Mouse (Mus musculus): ENCODE measurements around the gene Ugt1a7c.

- TF ChIP-seq HCFC1 (IDR thresholded peaks at IDR 0.05; ENCODE audit: low read depth, low read length) (no peak), MXI1 (IDR thresholded peaks at IDR 0.05; ENCODE audit: low read depth, low read length) (no peak), CHD1 (IDR thresholded peaks at IDR 0.05; ENCODE audit: low read depth, low read length) (no peak), ETS1 (IDR thresholded peaks at IDR 0.05; ENCODE audit: low read depth, low read length) (no peak), TCF12 (IDR thresholded peaks at IDR 0.05; ENCODE audit: low read depth, low read length) (no peak), EP300 (IDR thresholded peaks at IDR 0.05; ENCODE audit: low read depth in 1 of 2, low read length in 2 of 2) (no peak), CTCF (IDR thresholded peaks at IDR 0.05 in 2 of 3, conservative IDR thresholded peaks at IDR 0.05 in 1 of 3; ENCODE audit: control insufficient read depth in 1 of 3, insufficient read depth in 1 of 3, low read depth in 2 of 3, low read length in 3 of 3, poor library complexity in 1 of 3, severe bottlenecking in 1 of 3) (no peak), ZNF384 (IDR thresholded peaks at IDR 0.05; ENCODE audit: low read depth, low read length) (no peak), E2F4 (IDR thresholded peaks at IDR 0.05; ENCODE audit: borderline replicate concordance, low read depth, low read length) (no peak), USF1 (IDR thresholded peaks at IDR 0.05; ENCODE audit: low read depth, low read length) (no peak), MYB (IDR thresholded peaks at IDR 0.05; ENCODE audit: low read depth, low read length) (no peak)
Measured at GRCm38 (mm10) chr1:88081670-88082069, 13.2 kb upstream of the Ugt1a7c start.
